10 mouse cellular contexts compared by ENCODE assay signal in genomic region chr2:102882004-102882588, GRCm38 (mm10). TPM values are rescaled to one million over a fixed set of nuclear protein-coding genes. Genes with fewer than 3 reads are reported as not detected.
DNase-seq lines count a peak whose midpoint lies in the region; ATAC-seq lines count a peak whose summit lies in the region.
"Had no signal": no experiment of that assay in that cellular context is flagged by ENCODE, and none has a peak within 500 bp of the region (broad histone marks: within the 10 kb centered on the region; RNA-seq: fewer than 3 reads in every experiment).

No protein-coding gene starts in this region.

- H3K27ac ChIP-seq in hindbrain, embryonic 10.5 days: 0 out of 2 replicates have a peak overlapping the region, but pooled peaks have one; percentile 35
- H3K27ac ChIP-seq in hindbrain, embryonic 13.5 days: no peak overlapping the region
- H3K27ac ChIP-seq in heart, embryonic 16.5 days (ENCODE audit: low read length): peak overlapping the region; percentile 69
- H3K27ac ChIP-seq in stomach, embryonic 16.5 days (ENCODE audit: low read length): peak overlapping the region; percentile 84
- H3K27ac ChIP-seq: hindbrain, embryonic 15.5 days had no signal

- H3K27me3 ChIP-seq in hindbrain, embryonic 10.5 days (ENCODE audit: insufficient read depth, poor library complexity, severe bottlenecking): no peaks in the 10 kb centered on the region
- no peaks in the 10 kb centered on the region for H3K27me3 ChIP-seq in hindbrain, embryonic 13.5 days
- H3K27me3 ChIP-seq in heart, embryonic 16.5 days (ENCODE audit: control insufficient read depth, insufficient read depth, low read length): no peaks in the 10 kb centered on the region
- H3K27me3 ChIP-seq in stomach, embryonic 16.5 days (ENCODE audit: control insufficient read depth, insufficient read depth, low read length): no peaks in the 10 kb centered on the region
- H3K27me3 ChIP-seq: hindbrain, embryonic 15.5 days had no signal

- WGBS in hindbrain, embryonic 10.5 days: 82% methylated on average over 8 of the region's 8 CpGs
- WGBS in hindbrain, embryonic 13.5 days: 85% methylated on average over 8 of the region's 8 CpGs
- 51% methylated on average over 8 of the region's 8 CpGs for WGBS in heart, embryonic 16.5 days
- 45% methylated on average over 8 of the region's 8 CpGs for WGBS in stomach, embryonic 16.5 days

- H3K9me3 ChIP-seq in hindbrain, embryonic 10.5 days: no peaks in the 10 kb centered on the region
- no peaks in the 10 kb centered on the region for H3K9me3 ChIP-seq in hindbrain, embryonic 13.5 days
- H3K9me3 ChIP-seq in heart, embryonic 16.5 days (replicated peaks; ENCODE audit: control insufficient read depth, low read length): no peaks in the 10 kb centered on the region
- H3K9me3 ChIP-seq in stomach, embryonic 16.5 days (replicated peaks; ENCODE audit: control insufficient read depth, low read length): no peaks in the 10 kb centered on the region
- H3K9me3 ChIP-seq: hindbrain, embryonic 15.5 days had no signal

- H3K4me1 ChIP-seq in hindbrain, embryonic 10.5 days (replicated peaks): peaks cover 19% of the 10 kb centered on the region
- H3K4me1 ChIP-seq in hindbrain, embryonic 13.5 days (replicated peaks): no peaks in the 10 kb centered on the region; the same call in 1 of the 2 replicates
- H3K4me1 ChIP-seq in heart, embryonic 16.5 days (ENCODE audit: control insufficient read depth, insufficient read depth, low read length): peaks cover 32% of the 10 kb centered on the region
- peaks cover 17% of the 10 kb centered on the region for H3K4me1 ChIP-seq in stomach, embryonic 16.5 days (ENCODE audit: control insufficient read depth, insufficient read depth, low read length)

- H3K4me3 ChIP-seq in hindbrain, embryonic 10.5 days: no peak overlapping the region
- H3K4me3 ChIP-seq in hindbrain, embryonic 13.5 days: no peak overlapping the region
- H3K4me3 ChIP-seq in heart, embryonic 16.5 days (ENCODE audit: low read length): no peak overlapping the region
- no peak overlapping the region for H3K4me3 ChIP-seq in stomach, embryonic 16.5 days (replicated peaks; ENCODE audit: low read length)
- H3K4me3 ChIP-seq: hindbrain, embryonic 15.5 days had no signal

- no peak overlapping the region for H3K9ac ChIP-seq in hindbrain, embryonic 13.5 days
- no peak overlapping the region for H3K9ac ChIP-seq in heart, embryonic 16.5 days (ENCODE audit: low read length)
- 0 out of 2 replicates have a peak overlapping the region, but pooled peaks have one; percentile 28 for H3K9ac ChIP-seq in stomach, embryonic 16.5 days (ENCODE audit: low read length)
- H3K9ac ChIP-seq: hindbrain, embryonic 15.5 days had no signal

- H3K36me3 ChIP-seq in hindbrain, embryonic 10.5 days: no peaks in the 10 kb centered on the region
- H3K36me3 ChIP-seq in hindbrain, embryonic 13.5 days: no peaks in the 10 kb centered on the region
- no peaks in the 10 kb centered on the region for H3K36me3 ChIP-seq in heart, embryonic 16.5 days (ENCODE audit: control insufficient read depth, insufficient read depth)
- no peaks in the 10 kb centered on the region for H3K36me3 ChIP-seq in stomach, embryonic 16.5 days (ENCODE audit: control insufficient read depth, insufficient read depth, low read length)
- H3K36me3 ChIP-seq: hindbrain, embryonic 15.5 days had no signal

- no peak for ATAC-seq in hindbrain, embryonic 13.5 days (ENCODE audit: low FRiP score)
- ATAC-seq in heart, embryonic 16.5 days (replicated peaks; ENCODE audit: extremely low read depth, insufficient read depth, low FRiP score): 0 out of 2 replicates have a peak, but pooled peaks have one; percentile 14
- peak; percentile 48 for ATAC-seq in stomach, embryonic 16.5 days (ENCODE audit: insufficient read depth, low FRiP score)

- no peak for DNase-seq in hindbrain, embryonic 10.5 days (ENCODE audit: low spot score)
- DNase-seq in right cerebral cortex, postnatal 10 days (ENCODE audit: low spot score in 2 of 2): peak; percentile 37 to 49
- no peak for DNase-seq in right cerebral cortex, adult 18-20 months
- no peak for DNase-seq in natural killer cell, adult 2 months (ENCODE audit: low spot score in 2 of 2)
- DNase-seq in MN1 (ENCODE audit: low spot score): no peak
- DNase-seq: adrenal gland, postnatal 25 days had no signal

- no peak overlapping the region for H3K4me2 ChIP-seq in hindbrain, embryonic 13.5 days
- H3K4me2 ChIP-seq in heart, embryonic 16.5 days (ENCODE audit: low read depth, low read length): no peak overlapping the region
- H3K4me2 ChIP-seq in stomach, embryonic 16.5 days (ENCODE audit: low read depth, low read length): no peak overlapping the region
- H3K4me2 ChIP-seq: hindbrain, embryonic 15.5 days had no signal

RNA-seq across cellular contexts. Expression of gene Cd44, which starts 19.4 kb away (rescaled TPM):
- polyA plus RNA-seq in hindbrain, embryonic 10.5 days (2016; fragmentation: Nextera tagmentation; extraction: Ambion mirVana): 2.8 and 3.2 TPM in 2 replicates
- 2.7 and 3.0 TPM in 2 replicates for polyA plus RNA-seq in hindbrain, embryonic 13.5 days (2015; fragmentation: Nextera tagmentation; extraction: Ambion mirVana)
- polyA plus RNA-seq in heart, embryonic 16.5 days (2015; fragmentation: Nextera tagmentation; extraction: Ambion mirVana): 17.3 and 19.1 TPM in 2 replicates
- 26.5 and 33.8 TPM in 2 replicates for polyA plus RNA-seq in stomach, embryonic 16.5 days (2015; fragmentation: Nextera tagmentation; extraction: Ambion mirVana)

Comparison
In these comparisons a context has a peak if more than half of its experiments do, and no peak if none do; other contexts are left out.
1. DNase-seq: peak in right cerebral cortex, postnatal 10 days (2 of 2); none in hindbrain, embryonic 10.5 days (single experiment), right cerebral cortex, adult 18-20 months (single experiment), natural killer cell, adult 2 months (0 of 2) and MN1 (single experiment).